Mouse (Mus musculus) granulocyte monocyte progenitor cell, adult 5-6 weeks (primary cell): ENCODE results near the gene Gpr34. TPM values are rescaled to one million over a fixed set of nuclear protein-coding genes. Genes with fewer than 3 reads are reported as not detected.

Source experiments
- ATAC-seq: replicated peaks from 2 replicates; pipeline ENCODE4 v1.8.0; 2016; ENCODE audit warnings: mild to moderate bottlenecking, moderate TSS enrichment, inconsistent platforms; ENCODE audit not compliant: poor library complexity, severe bottlenecking
- total RNA-seq, 2 experiments: library from RNA; stranded (forward) in 1 of 2; stranded (reverse) in 1 of 2; fragments of 200-712, 200-1000 nt in 1 of 2; fragments of >200 nt in 1 of 2; fragmentation: Nextera tagmentation in 1 of 2; gene quantifications; 2 replicates each; pipeline ENCODE4 v1.2.3; 2014 to 2017

The Gpr34 gene
- not detected in 2 replicates for total RNA-seq (2014; fragmentation: Nextera tagmentation)
- total RNA-seq (2017): 1.4 TPM in 1 of 2 replicates, not detected in the other

- peak; percentile 74 for ATAC-seq
Observed at GRCm38 (mm10) chrX:13631599-13632283, at the start of gene Gpr34. Gene Gpr34, plus strand, starts transcription at chrX:13632089.

- ATAC-seq: peak; percentile 80
Observed at GRCm38 (mm10) chrX:13599373-13599772, 32.5 kb upstream of the Gpr34 start.

GRCm38 (mm10) chrX:13599966-13600365 lies 31.9 kb upstream of the Gpr34 start:
- peak; percentile 81 for ATAC-seq

GRCm38 (mm10) chrX:13606741-13607140 lies 25.1 kb upstream of the Gpr34 start:
- no peak for ATAC-seq

- no peak for ATAC-seq
Observed at GRCm38 (mm10) chrX:13607752-13608151, 24.1 kb upstream of the Gpr34 start.

- ATAC-seq: no peak
Observed at GRCm38 (mm10) chrX:13611114-13611513, 20.8 kb upstream of the Gpr34 start.

GRCm38 (mm10) chrX:13612115-13612514 lies 19.8 kb upstream of the Gpr34 start:
- no peak for ATAC-seq

GRCm38 (mm10) chrX:13616726-13617125 lies 15.2 kb upstream of the Gpr34 start:
- peak; percentile 91 for ATAC-seq

GRCm38 (mm10) chrX:13617294-13617693 lies 14.6 kb upstream of the Gpr34 start:
- ATAC-seq: peak; percentile 77

GRCm38 (mm10) chrX:13618476-13618875 lies 13.4 kb upstream of the Gpr34 start:
- no peak for ATAC-seq

- no peak for ATAC-seq
Observed at GRCm38 (mm10) chrX:13621473-13621872, 10.4 kb upstream of the Gpr34 start.

GRCm38 (mm10) chrX:13622654-13623053 lies 9.2 kb upstream of the Gpr34 start:
- ATAC-seq: no peak

GRCm38 (mm10) chrX:13636398-13636797 lies 4.5 kb downstream of the Gpr34 start:
- ATAC-seq: peak; percentile 94

GRCm38 (mm10) chrX:13638894-13639293 lies 7.0 kb downstream of the Gpr34 start:
- no peak for ATAC-seq

GRCm38 (mm10) chrX:13651889-13652288 lies 20.0 kb downstream of the Gpr34 start:
- ATAC-seq: no peak

GRCm38 (mm10) chrX:13652291-13652690 lies 20.4 kb downstream of the Gpr34 start:
- ATAC-seq: peak; percentile 65

GRCm38 (mm10) chrX:13655005-13655421 lies 23.1 kb downstream of the Gpr34 start:
- ATAC-seq: peak; percentile 88

GRCm38 (mm10) chrX:13655906-13656305 lies 24.0 kb downstream of the Gpr34 start:
- no peak for ATAC-seq

GRCm38 (mm10) chrX:13656721-13657120 lies 24.8 kb downstream of the Gpr34 start:
- no peak for ATAC-seq

GRCm38 (mm10) chrX:13658616-13659140 lies 26.8 kb downstream of the Gpr34 start:
- ATAC-seq: no peak

- ATAC-seq: peak; percentile 20; the same call in 1 of the 2 replicates
Observed at GRCm38 (mm10) chrX:13659201-13659890, 27.5 kb downstream of the Gpr34 start.
